Mouse (Mus musculus) brain, embryonic 14.5 days (tissue): Measurements from ENCODE around the gene Btf3. TPM values are rescaled to one million over a fixed set of nuclear protein-coding genes. Genes with fewer than 3 reads are reported as not detected.

ENCODE experiments used
- DNase-seq: peaks from one replicate; pipeline ENCODE4 v3.0.0-alpha.2; 2011; ENCODE audit warnings: low read depth
- CTCF ChIP-seq: fragments of 200-500 bp; IDR thresholded peaks from 2 replicates; pipeline ENCODE4 v1.5.1; 2012; ENCODE audit warnings: inconsistent platforms, mild to moderate bottlenecking, moderate library complexity, borderline replicate concordance; ENCODE audit not compliant: insufficient read depth, insufficient read length; ENCODE audit errors: extremely low read depth
- POLR2A ChIP-seq: fragments of 200-500 bp; IDR thresholded peaks from 2 replicates; pipeline ENCODE4 v1.6.1; 2012; ENCODE audit warnings: mild to moderate bottlenecking, inconsistent platforms, borderline replicate concordance; ENCODE audit not compliant: poor library complexity, insufficient read depth, insufficient read length, severe bottlenecking; ENCODE audit errors: extremely low read depth
- polyA plus RNA-seq: library from polyadenylated mRNA; depleted of rRNA; stranded (reverse); fragments of >200 nt; gene quantifications from 2 replicates; pipeline ENCODE4 v1.2.3, GENCODE M21; 2012; rRNA removed

Btf3 gene
- polyA plus RNA-seq, 1 experiment, result 601 TPM

GRCm38 (mm10) chr13:98274023-98274422 is 42.8 kb downstream of the Btf3 start:
- DNase-seq, result no peak
- TF ChIP-seq CTCF, result no peak
- TF ChIP-seq POLR2A, result no peak

- DNase-seq, result peak; percentile 27
- TF ChIP-seq CTCF (no peak), POLR2A (no peak)
Measured at GRCm38 (mm10) chr13:98264111-98264510, 52.7 kb downstream of the Btf3 start.

GRCm38 (mm10) chr13:98263458-98263987 is 53.3 kb downstream of the Btf3 start:
- DNase-seq, result no peak

GRCm38 (mm10) chr13:98262636-98263457 is 54.0 kb downstream of the Btf3 start, which contains the start of the genes Utp15 and Ankra2:
TSS of gene Utp15 (minus strand) at chr13:98263041.
TSS of gene Ankra2 (plus strand) at chr13:98263074.
- peak; percentile 99 for DNase-seq

More at GRCm38 (mm10) chr13:98263458-98263987, 53.3 kb downstream of the Btf3 start:
- TF ChIP-seq POLR2A (no peak), CTCF (no peak)

More at GRCm38 (mm10) chr13:98262636-98263457, 54.0 kb downstream of the Btf3 start, which contains the start of the genes Utp15 and Ankra2:
- TF ChIP-seq CTCF (no peak), POLR2A (peak; percentile 68)

Other genes starting within 250 kb of the Btf3 start
- 8.7 and 11.3 TPM in 2 replicates for gene Arhgef28, start 110.6 kb downstream of the Btf3 start, polyA plus RNA-seq
- gene Utp15, start 54.0 kb downstream of the Btf3 start, polyA plus RNA-seq, result 21.8 and 22.8 TPM in 2 replicates
- 77.3 and 90.2 TPM in 2 replicates for gene Ankra2, start 53.9 kb downstream of the Btf3 start, polyA plus RNA-seq
- gene Gm21976, start 37.1 kb downstream of the Btf3 start, polyA plus RNA-seq, result not detected in 2 replicates
- 2.5 and 3.2 TPM in 2 replicates for gene Foxd1, start 37.2 kb upstream of the Btf3 start, polyA plus RNA-seq
- 0.71 and 0.98 TPM in 2 replicates for gene Gm10320, start 175.0 kb upstream of the Btf3 start, polyA plus RNA-seq